Mouse (Mus musculus): ENCODE results near the gene Ubtd1.

- no peak for TF ChIP-seq POLR2A (IDR thresholded peaks at IDR 0.05; ENCODE audit: borderline replicate concordance, low read depth, low read length)
- TF ChIP-seq CTCF (IDR thresholded peaks at IDR 0.05; ENCODE audit: low read depth, low read length): no peak
These were observed 76.9 kb downstream of the Ubtd1 start for GRCm38 (mm10) chr19:42058426-42058825.

All from bone marrow macrophage, adult 2 months (primary cell).